Mouse (Mus musculus): ENCODE results near the gene Plekhg5. TPM values are rescaled to one million over a fixed set of nuclear protein-coding genes. Genes with fewer than 3 reads are reported as not detected.
A peak's percentile ranks its signal among the peaks of the same experiment; 100 is the strongest.

Plekhg5 gene
- 3.4 and 3.9 TPM in 2 replicates for polyA plus RNA-seq (2015; fragmentation: Nextera tagmentation; extraction: Ambion mirVana)

GRCm38 (mm10) chr4:152072121-152072601 lies at the start of gene Plekhg5:
Gene Plekhg5, plus strand, starts transcription at chr4:152072498.
- DNase-seq (ENCODE audit: low spot score) = no peak

DNA sequence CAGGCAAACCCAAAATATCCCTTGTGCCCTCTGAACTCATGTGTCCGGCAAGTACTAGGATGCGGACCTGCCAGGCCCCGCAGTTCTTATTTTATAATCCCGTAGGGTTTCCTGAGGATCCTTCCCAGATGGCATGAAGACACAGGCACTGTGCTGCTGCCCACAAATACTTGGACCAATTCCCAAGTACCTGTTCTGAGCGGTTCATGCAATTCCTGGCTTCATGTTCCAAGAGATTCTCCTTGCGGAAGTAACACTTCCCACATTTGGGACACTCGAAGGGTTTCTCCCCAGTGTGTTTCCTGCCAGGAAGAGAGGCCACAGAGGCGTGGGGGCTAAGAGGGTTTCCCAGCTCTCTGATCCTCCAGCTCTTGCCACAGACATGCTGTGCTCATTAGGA lies 49.8 kb upstream of the Plekhg5 start:
- DNase-seq (ENCODE audit: low spot score) = no peak

GRCm38 (mm10) chr4:152024525-152024924 lies 47.8 kb upstream of the Plekhg5 start:
- no peak for DNase-seq (ENCODE audit: low spot score)

DNA sequence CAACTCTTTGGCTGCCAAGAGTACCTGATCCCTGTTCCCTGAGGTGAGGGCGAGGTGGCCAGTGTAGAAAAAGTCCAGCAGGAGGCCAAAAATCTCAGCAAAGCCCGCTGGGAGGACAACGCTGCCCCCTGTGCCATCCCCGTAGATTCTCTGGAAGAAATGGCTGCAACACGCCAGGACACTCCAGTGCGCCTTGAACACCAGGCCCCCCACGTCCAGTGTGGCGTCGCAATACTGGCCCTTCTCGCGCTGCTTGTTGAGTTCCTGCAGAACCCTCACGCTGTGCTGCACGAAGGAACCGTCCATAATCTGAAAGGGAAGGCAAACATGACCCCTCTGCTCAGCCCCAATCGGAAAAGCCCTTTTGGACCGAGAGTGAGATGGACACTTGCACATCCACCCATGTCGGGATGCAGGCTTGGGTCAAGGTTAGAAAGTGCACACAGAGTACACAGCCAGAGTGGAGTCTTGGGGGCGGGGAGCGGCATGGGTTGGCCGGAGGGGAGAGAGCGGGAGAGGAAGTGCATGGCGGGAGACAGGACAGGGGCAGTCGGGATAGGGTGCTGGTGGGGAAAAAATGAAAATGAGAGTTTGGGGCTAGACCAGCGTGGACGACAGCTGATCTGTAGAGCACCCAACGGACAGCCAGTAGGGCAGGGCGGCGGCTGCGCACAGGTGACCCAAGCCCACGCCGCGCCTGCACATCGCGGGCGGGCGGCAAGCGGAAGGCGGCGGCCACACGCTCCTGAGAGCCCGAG lies 45.4 kb upstream of the Plekhg5 start:
- DNase-seq (ENCODE audit: low spot score) = no peak

GRCm38 (mm10) chr4:152027524-152027923 lies 44.8 kb upstream of the Plekhg5 start, which contains the start of gene Zbtb48:
Gene Zbtb48, minus strand, starts transcription at chr4:152027671.
- peak; percentile 96 for DNase-seq (ENCODE audit: low spot score)

DNA sequence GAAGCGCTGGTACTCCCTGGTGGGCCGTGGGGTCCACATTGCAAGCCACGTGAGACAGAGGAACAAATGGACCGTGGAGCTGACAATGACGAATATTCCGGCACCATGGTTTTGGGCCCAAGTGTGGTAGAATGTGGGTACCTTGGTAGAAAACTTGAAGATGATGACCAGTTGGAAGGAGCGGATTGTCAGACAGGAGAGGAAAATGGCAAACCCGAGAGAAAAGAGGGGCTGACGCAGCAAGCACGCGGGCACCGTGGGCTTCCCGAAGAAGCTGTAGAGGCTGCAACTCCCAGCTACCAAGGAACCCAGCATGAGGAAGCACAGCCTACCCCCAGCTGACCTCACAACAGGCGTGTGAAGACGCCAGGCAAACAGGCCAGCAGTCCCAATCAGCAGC lies 43.8 kb upstream of the Plekhg5 start:
- DNase-seq (ENCODE audit: low spot score) = no peak

GRCm38 (mm10) chr4:152029087-152029486 lies 43.2 kb upstream of the Plekhg5 start:
- DNase-seq (ENCODE audit: low spot score) = no peak

GRCm38 (mm10) chr4:152029997-152030396 lies 42.3 kb upstream of the Plekhg5 start:
- no peak for DNase-seq (ENCODE audit: low spot score)

GRCm38 (mm10) chr4:152032922-152033321 lies 39.4 kb upstream of the Plekhg5 start:
- DNase-seq (ENCODE audit: low spot score) = no peak

- DNase-seq (ENCODE audit: low spot score) = peak; percentile 17
These were observed 35.8 kb upstream of the Plekhg5 start for GRCm38 (mm10) chr4:152036464-152036863.

DNA sequence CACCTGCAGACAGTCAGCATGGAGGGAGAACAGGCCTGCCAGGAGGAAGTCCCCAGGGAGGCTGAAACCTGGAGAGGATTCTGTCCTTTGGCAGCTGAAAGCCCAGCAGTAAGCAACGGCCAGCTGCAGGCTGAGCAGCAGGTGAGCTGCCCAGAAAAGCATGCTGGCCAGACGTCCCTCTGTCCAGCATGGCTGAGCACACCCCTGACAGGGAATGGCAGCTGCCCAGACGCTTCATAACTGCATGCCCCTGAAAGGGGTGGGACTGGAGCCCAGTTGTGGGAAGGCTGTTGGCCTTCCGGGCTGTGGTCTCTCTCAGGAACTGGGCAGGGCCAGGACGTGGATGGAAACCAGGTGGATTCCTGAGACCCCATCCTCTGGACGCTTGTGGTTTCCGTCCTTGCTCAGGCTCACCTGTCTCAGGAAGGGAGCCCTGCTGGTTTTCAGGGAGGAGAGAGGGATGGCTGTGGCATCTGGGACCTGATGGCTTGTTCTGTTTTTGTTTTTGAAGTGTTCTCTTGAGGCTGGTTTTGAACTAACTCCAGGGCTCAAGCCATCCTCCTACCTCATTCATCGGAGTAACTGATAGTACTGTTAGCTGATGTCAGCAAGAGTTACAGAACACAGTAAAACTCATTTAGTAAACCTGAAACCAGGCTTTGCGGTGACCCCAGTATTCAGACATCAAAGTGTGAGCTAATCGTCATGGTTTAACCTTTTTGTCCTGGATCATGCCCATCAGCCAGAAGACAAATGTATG lies 33.9 kb upstream of the Plekhg5 start, which contains the start of gene Tas1r1:
Gene Tas1r1, minus strand, starts transcription at position 344 of the 760 bp plus-strand sequence.
- no peak for DNase-seq (ENCODE audit: low spot score)

- peak; percentile 94 for DNase-seq (ENCODE audit: low spot score)
These were observed 33.1 kb upstream of the Plekhg5 start, which contains the start of gene Nol9 for GRCm38 (mm10) chr4:152038985-152039830. Gene Nol9, plus strand, starts transcription at chr4:152039321.

GRCm38 (mm10) chr4:152039831-152040310 lies 32.4 kb upstream of the Plekhg5 start:
- peak; percentile 4 for DNase-seq (ENCODE audit: low spot score)

DNA sequence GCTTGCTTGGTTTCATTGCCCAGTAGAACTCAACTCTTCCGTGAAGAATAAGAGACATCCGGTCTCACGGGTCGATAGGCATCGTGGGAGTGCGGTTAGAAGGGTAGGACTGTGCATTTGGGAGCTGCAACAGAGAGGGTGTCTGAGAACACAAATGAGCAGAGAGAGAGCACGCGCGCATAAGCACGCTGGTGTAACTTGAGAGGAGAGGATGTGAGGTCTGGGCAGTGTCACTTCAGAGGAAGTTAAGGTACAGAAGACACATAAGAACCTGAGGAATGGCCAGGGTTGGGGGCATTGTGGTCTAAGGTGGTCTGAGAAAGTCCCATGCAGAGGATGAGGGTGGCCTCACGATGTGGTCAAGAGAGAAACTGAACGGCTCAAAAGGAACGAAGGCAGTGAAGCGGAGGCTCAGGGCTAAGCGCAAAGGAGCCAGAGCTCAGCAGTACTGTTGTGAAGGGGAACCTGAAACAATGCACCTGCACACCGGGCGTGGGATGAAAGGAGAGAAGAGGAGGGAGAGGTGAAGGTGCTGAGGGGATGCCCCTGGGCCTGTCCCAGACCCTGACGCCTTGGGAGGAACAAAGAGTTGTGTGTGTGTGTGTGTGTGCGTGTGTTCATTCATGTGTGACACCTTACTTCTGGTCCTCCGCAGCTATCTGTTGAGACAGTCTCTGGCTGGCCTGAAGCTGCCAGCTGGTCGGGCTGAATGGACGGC lies 30.2 kb upstream of the Plekhg5 start:
- no peak for DNase-seq (ENCODE audit: low spot score)

- DNase-seq (ENCODE audit: low spot score) = no peak
These were observed 29.1 kb upstream of the Plekhg5 start for GRCm38 (mm10) chr4:152043171-152043570.

DNA sequence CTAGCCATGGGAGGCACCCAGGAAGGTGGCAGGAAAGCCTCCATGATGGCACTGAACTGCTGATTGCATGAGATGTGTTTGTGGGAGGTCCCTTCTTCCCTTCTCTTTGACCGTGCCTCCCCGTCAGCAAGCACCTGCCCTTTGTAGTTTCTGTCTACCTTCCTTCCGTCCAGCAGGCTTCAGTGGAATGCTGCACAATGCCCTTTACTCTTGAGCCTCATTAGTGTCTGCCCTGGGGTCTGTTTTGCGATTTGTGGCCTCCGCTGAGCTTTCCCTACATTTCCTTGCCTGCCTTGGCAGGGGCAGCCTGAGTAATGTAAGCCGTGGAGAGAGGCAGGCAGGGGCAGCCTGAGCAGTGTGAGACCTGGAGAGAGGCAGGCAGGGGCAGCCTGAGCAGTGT lies 27.7 kb upstream of the Plekhg5 start:
- no peak for DNase-seq (ENCODE audit: low spot score)

- DNase-seq (ENCODE audit: low spot score) = no peak
These were observed 9.7 kb upstream of the Plekhg5 start for GRCm38 (mm10) chr4:152062390-152063110.

GRCm38 (mm10) chr4:152067280-152067679 lies 5.0 kb upstream of the Plekhg5 start:
- no peak for DNase-seq (ENCODE audit: low spot score)

DNA sequence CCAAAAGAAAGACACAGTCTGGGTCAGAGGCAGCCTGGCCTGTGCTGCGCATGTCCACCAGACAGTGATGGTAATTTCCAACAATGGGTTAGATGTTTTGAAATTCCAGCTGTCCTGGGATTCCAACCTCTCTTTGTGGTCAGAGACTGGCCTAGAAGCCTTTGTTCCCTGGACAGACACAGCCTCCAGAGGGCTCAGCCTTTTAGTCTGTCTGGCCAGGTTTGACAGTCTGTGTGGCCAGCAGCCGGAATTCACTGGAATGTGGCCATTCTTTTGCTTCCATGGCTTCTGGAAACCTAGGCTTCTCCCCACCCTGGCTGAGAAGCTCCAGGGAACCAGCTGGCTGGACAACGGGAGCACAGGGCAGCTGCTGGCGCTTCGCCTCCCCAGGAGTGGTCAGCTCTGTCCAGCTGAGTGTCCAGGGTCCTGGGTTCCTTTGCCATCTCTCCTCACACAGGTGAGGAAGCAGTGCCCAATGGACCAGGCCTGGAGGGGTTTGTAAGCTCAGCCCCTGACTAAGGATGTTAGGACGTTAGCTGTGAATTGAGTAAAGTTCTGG lies 4.1 kb upstream of the Plekhg5 start:
- no peak for DNase-seq (ENCODE audit: low spot score)

Data from thymus, postnatal 0 days (tissue).